Mouse (Mus musculus) intestine, embryonic 15.5 days (tissue): ENCODE data around the gene 1520401A03Rik. TPM values are rescaled to one million over a fixed set of nuclear protein-coding genes. Genes with fewer than 3 reads are reported as not detected.

Experiments used
- ATAC-seq: fragments of 200-750 bp; cut with Nextera tagmentation; 2 replicates; pipeline ENCODE4 v1.8.0; 2017; ENCODE audit warnings: moderate TSS enrichment, moderate library complexity
- H3K27ac ChIP-seq: fragments of 300-500 bp; sonication (generic); 2 replicates; pipeline ENCODE4 v1.5.1; 2015; ENCODE audit warnings: mild to moderate bottlenecking, inconsistent platforms
- H3K27me3 ChIP-seq: fragments of 300-500 bp; sonication (generic); replicated peaks from 2 replicates; pipeline ENCODE4 v1.6.1; 2015; ENCODE audit warnings: inconsistent platforms
- H3K36me3 ChIP-seq: fragments of 300-500 bp; sonication (generic); 2 replicates; pipeline ENCODE4 v1.6.1; 2015; ENCODE audit warnings: inconsistent platforms
- H3K4me1 ChIP-seq: fragments of 300-500 bp; sonication (generic); replicated peaks from 2 replicates; pipeline ENCODE4 v1.6.1; 2015; ENCODE audit warnings: inconsistent platforms
- H3K4me2 ChIP-seq: fragments of 300-500 bp; sonication (generic); replicated peaks from 2 replicates; pipeline ENCODE4 v1.6.1; 2015; ENCODE audit warnings: mild to moderate bottlenecking, inconsistent platforms
- H3K4me3 ChIP-seq: fragments of 300-500 bp; sonication (generic); replicated peaks from 2 replicates; pipeline ENCODE4 v1.5.1; 2015; ENCODE audit warnings: inconsistent platforms
- H3K9ac ChIP-seq: fragments of 300-500 bp; sonication (generic); 2 replicates; pipeline ENCODE4 v1.6.1; 2015; ENCODE audit warnings: inconsistent platforms
- H3K9me3 ChIP-seq: fragments of 300-500 bp; sonication (generic); 2 replicates; pipeline ENCODE4 v1.6.1; 2016; ENCODE audit warnings: inconsistent platforms
- WGBS: fragments of 180-500 bp; shearing (Covaris S2); methylation state at CpG from one replicate; pipeline ENCODE4 v1.1.7; 2015; 5-methylcytosine and 5-hydroxymethylcytosine counted together
- polyA plus RNA-seq: library from polyadenylated mRNA; unstranded; fragments of >200 nt; fragmentation: Nextera tagmentation; extraction: Ambion mirVana; gene quantifications from 2 replicates; pipeline ENCODE4 v1.2.1, GENCODE M21; 2015

1520401A03Rik gene
- polyA plus RNA-seq, 1 experiment from 2014 or later: not detected

DNA sequence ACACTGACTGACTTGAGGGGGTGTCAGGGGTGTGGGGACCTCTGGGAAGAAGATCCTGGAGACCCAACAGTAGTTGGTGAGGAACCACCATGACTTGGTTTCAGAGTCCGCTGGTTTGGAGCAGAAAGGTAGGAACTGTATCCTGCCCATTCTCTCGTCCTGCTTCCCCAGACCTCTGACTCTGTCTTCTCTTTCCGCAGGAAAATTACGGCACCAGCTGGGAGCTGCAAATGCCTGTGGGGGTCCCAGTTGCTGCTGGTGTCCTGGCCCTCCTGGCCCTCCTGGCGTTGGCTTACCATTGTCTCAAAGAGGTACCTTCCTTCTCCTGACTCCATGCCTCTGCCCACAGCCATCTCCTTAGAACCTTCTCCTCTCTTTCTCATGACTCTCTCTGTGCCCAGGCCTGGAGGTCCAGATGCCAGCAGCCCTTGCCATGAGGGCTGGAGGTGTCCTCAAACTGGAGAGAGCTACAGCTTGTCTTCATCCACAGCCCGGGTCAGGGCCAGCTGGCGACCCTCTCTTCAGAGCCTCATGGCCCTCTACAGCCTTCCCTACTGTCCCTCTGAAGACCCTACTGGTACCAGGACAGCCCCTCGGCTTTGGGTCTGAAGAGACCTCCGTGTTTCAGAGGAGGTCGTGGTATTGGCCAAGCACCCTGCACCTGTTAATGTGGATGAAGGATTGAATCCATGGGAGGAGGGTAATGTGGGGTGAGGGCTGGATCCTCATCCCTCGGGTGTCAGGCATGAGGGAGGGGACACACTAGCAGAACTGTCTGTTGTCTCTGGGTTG, 27.0 kb upstream of the 1520401A03Rik start:
- WGBS: 83% methylated on average over 11 of the region's 11 CpGs
- peak overlapping the region; percentile 21; the same call in 1 of the 2 replicates for H3K9ac ChIP-seq

DNA sequence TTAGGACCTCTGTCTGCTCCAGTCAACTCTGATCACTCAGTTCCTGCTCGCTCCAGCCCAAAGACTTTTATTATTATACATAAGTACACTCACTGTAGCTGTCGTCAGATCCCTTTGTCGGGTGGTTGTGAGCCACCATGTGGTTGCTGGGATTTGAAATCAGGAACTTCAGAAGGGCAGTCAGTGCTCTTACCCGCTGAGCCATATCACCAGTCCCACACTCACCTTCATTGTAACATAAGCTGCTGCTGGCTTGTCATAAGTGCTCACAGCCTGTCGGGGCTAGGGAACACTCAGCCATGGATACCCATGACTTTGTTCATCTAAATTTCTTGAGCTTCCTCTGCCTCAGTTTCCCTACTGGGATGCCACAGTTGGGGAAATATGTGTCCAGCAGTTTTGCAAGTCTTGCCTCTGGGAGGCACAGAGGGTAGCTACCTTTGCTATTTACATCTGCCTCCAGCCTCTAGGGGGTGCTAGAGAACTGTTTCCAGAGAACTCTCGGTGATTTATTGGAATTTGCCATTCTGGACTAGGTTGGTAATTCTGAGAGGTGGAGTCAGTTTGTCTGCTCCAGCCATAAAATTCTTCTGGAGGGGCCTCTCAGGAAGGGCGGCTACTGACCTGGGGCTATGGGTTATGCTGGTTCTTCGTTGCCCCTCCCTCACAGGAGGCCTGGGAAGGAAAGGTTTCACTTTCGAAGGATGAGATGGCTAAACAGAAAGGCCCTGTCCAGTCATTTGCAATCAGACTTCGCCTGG, 26.2 kb upstream of the 1520401A03Rik start:
- Histone ChIP-seq H3K4me2 (peak overlapping the region; percentile 39), H3K9ac (no peak overlapping the region), H3K4me1 (peaks cover 19% of the 10 kb centered on the region)

More for the DNA sequence above, 27.0 kb upstream of the 1520401A03Rik start:
- ATAC-seq: no peak
- peaks cover 10% of the 10 kb centered on the region; the same call in 1 of the 2 replicates for H3K36me3 ChIP-seq
- H3K4me1 ChIP-seq: peaks cover 18% of the 10 kb centered on the region
- H3K9me3 ChIP-seq: no peaks in the 10 kb centered on the region
- H3K4me3 ChIP-seq: 0 out of 2 replicates have a peak overlapping the region, but pooled peaks have one; percentile 2
- peaks cover 21% of the 10 kb centered on the region for H3K27me3 ChIP-seq
- peak overlapping the region; percentile 39 for H3K4me2 ChIP-seq
- no peak overlapping the region for H3K27ac ChIP-seq

DNA sequence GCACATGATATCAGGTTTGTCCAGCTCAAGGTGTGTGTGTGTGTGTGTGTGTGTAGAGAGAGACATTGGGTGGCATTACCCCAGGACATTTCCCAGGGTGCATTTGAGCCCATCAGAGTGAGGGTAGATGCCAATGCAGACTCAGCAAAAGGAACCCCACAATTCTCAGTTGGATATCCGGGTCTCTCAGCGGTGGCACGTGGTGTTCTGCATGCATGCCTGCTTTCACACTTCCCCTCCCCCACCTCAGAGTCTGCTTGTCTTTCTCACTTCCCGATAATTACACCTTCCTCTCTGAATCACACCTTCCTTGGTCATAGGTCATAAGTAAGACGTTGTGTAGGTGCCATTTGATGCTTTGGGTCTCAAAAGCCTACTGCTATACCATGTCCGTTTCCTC, 25.4 kb upstream of the 1520401A03Rik start:
- no peak overlapping the region for H3K4me2 ChIP-seq
- WGBS: 27% methylated on average over 6 of the region's 6 CpGs
- H3K9me3 ChIP-seq: no peaks in the 10 kb centered on the region
- H3K36me3 ChIP-seq: peaks cover 4% of the 10 kb centered on the region; the same call in 1 of the 2 replicates
- peaks cover 19% of the 10 kb centered on the region for H3K4me1 ChIP-seq
- no peak overlapping the region for H3K4me3 ChIP-seq
- H3K27me3 ChIP-seq: peaks cover 35% of the 10 kb centered on the region
- no peak overlapping the region for H3K27ac ChIP-seq
- ATAC-seq: no peak
- no peak overlapping the region for H3K9ac ChIP-seq

More for the DNA sequence above, 26.2 kb upstream of the 1520401A03Rik start:
- no peak overlapping the region for H3K27ac ChIP-seq
- peak; percentile 78 for ATAC-seq
- peaks cover 28% of the 10 kb centered on the region for H3K27me3 ChIP-seq
- H3K4me3 ChIP-seq: 0 out of 2 replicates have a peak overlapping the region, but pooled peaks have one; percentile 2
- H3K9me3 ChIP-seq: no peaks in the 10 kb centered on the region
- peaks cover 10% of the 10 kb centered on the region; the same call in 1 of the 2 replicates for H3K36me3 ChIP-seq
- 27% methylated on average over 10 of the region's 10 CpGs for WGBS

DNA sequence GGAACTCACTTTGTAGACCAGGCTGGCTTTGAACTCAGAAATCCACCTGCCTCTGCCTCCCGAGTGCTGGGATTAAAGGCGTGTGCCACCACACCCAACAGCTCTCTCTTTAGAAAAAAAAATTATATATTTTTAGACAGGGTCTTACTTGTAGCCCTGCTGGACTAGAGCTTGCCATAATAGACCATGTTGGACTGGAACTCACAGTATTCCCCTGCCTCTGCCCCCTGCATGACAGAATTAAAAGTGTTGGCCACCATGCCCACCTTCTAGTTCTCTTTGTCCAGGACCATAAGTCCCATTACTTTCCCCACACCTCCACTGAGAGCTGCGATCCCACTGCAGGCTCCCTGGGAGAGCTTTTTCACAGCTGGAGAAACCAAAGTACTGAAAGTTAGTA, 24.9 kb upstream of the 1520401A03Rik start:
- H3K4me3 ChIP-seq: no peak overlapping the region
- H3K27me3 ChIP-seq: peaks cover 41% of the 10 kb centered on the region

DNA sequence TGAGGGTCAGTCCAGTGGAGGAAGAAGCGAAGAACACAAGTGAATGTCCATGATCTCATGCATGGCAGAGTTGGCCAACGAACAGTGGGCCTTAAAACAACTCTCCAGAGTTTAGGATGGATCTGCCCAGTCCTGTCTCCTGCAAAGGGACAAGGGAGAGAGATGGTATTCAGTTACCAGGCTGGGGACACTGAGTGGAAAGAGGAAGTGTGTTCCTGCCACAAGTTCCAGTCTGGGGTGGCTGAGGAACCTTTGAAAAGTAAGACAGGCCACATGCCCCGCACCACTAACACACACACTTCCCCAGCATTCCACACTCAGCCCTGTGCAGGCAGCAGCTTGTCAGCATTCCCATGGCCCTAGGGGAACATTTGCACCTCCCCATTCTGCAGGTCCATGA, 24.2 kb upstream of the 1520401A03Rik start:
- H3K9ac ChIP-seq: no peak overlapping the region
- ATAC-seq: no peak
- H3K4me1 ChIP-seq: peaks cover 27% of the 10 kb centered on the region
- no peak overlapping the region for H3K4me2 ChIP-seq
- H3K36me3 ChIP-seq: no peaks in the 10 kb centered on the region
- H3K27ac ChIP-seq: no peak overlapping the region
- no peaks in the 10 kb centered on the region for H3K9me3 ChIP-seq
- H3K27me3 ChIP-seq: peaks cover 48% of the 10 kb centered on the region
- H3K4me3 ChIP-seq: no peak overlapping the region
- WGBS: 83% methylated on average over 3 of the region's 3 CpGs

More for the DNA sequence above, 24.9 kb upstream of the 1520401A03Rik start:
- Histone ChIP-seq H3K27ac (no peak overlapping the region), H3K4me2 (no peak overlapping the region), H3K4me1 (peaks cover 20% of the 10 kb centered on the region), H3K9me3 (no peaks in the 10 kb centered on the region), H3K9ac (no peak overlapping the region), H3K36me3 (no peaks in the 10 kb centered on the region)
- WGBS: 79% methylated on average over 3 of the region's 3 CpGs
- ATAC-seq: no peak

DNA sequence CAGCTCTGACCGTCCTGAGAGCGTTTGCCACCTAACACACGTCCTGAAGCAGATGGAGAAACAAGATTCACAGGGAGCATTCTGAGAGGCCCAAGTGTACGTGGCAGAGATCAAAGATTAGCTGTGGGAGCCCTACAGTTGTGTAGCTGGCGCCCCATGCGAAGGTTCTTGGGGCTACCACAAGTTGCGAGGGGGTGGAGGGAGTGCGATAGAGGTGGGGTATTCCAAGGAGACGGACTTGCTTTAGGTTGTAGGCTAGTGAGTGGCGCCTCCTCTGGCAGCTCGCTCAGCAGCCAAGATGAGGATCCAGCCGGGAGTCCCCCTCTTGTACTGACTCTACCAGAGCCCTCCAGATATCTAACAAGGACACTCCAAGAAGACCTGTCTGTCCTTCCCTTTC, 23.7 kb upstream of the 1520401A03Rik start:
- H3K4me1 ChIP-seq: peaks cover 29% of the 10 kb centered on the region
- no peak overlapping the region for H3K27ac ChIP-seq
- no peaks in the 10 kb centered on the region for H3K36me3 ChIP-seq
- no peak overlapping the region for H3K4me3 ChIP-seq
- peaks cover 53% of the 10 kb centered on the region for H3K27me3 ChIP-seq
- no peak overlapping the region for H3K9ac ChIP-seq
- H3K4me2 ChIP-seq: peak overlapping the region; percentile 79
- ATAC-seq: no peak
- 10% methylated on average over 12 of the region's 12 CpGs for WGBS
- no peaks in the 10 kb centered on the region for H3K9me3 ChIP-seq

DNA sequence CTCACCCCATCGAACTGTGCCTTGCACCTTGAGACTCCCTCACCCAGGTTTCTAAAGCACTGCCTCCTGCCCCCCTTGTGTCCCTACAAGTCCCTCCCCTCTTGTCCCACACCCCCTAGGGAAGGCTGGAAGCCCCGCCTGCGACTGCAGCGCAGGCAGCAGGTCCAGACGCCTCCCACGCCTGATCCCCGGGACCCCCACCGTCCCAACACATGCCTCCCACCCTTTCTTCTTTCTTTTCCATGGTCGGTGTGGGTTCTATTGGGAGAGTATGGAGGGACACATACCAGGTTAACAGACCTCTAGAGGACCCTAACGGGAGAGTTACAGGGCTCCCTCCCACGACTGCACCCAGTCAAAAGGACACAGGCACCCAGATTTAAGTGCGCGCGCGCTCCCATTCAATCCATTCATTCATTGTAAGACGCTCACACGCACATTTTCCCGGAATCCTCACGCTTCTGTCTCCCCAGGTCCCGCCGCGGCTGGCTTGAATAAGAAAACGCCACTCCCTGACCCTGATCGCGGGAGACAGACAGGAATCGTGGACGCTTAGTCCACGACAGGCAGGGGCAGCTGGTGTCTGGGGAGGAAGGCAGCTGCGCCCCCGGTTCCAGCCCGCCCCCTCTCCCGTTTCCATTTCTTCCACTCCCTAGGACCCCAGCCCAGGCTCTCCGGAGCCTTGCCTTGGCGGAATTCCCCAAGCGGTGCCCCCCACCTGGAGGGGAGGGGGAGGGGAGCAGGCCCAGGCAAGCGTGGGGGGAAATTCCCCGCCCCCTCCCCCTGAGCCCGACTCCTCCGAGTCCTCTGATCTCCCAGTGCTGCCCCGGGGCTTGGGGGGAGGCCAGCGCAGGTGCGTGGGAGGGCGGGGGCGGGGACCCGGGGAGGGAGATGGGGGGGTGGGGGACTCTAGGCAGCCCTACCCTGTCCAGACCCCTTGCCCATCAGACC, 23.0 kb upstream of the 1520401A03Rik start, which contains the start of gene Kremen2:
Kremen2 (minus strand) TSS at position 533 of the 951 bp plus-strand sequence.
- Histone ChIP-seq H3K27ac (no peak within 1 kb of the TSS), H3K36me3 (no peaks in the 10 kb centered on the region), H3K9ac (peak within 1 kb of the TSS; percentile 34; the same call in 1 of the 2 replicates), H3K9me3 (no peaks in the 10 kb centered on the region), H3K27me3 (peaks cover 60% of the 10 kb centered on the region), H3K4me1 (peaks cover 33% of the 10 kb centered on the region), H3K4me3 (peak within 1 kb of the TSS; percentile 30), H3K4me2 (peak within 1 kb of the TSS; percentile 79)
- no peak for ATAC-seq
- 1% methylated on average over 40 of the region's 45 CpGs for WGBS

DNA sequence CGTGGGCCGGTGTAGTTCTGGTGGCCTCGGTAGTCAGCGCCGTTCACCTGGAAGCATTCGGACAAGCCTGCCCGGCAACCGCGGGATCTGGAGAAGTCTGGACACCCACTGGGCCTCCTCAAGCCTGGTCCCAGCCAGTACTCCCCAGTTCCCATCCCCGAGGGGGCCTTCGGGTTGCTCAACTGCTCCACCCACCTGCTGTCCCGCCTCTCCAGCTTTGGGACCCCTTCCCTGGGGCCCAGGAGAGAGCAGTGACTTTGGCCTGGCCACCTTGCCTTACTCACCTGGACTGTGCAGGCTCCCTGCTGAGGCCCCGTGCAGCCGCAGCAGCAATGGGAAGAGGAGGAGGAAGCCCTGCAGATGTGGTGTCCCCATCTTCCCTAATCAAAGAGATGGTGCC, 22.1 kb upstream of the 1520401A03Rik start:
- Histone ChIP-seq H3K27ac (no peak overlapping the region), H3K4me1 (peaks cover 38% of the 10 kb centered on the region), H3K27me3 (peaks cover 61% of the 10 kb centered on the region), H3K36me3 (no peaks in the 10 kb centered on the region), H3K4me3 (0 out of 2 replicates have a peak overlapping the region, but pooled peaks have one; percentile 30), H3K9ac (no peak overlapping the region), H3K4me2 (peak overlapping the region; percentile 79), H3K9me3 (no peaks in the 10 kb centered on the region)
- no peak for ATAC-seq
- 4% methylated on average over 14 of the region's 14 CpGs for WGBS

DNA sequence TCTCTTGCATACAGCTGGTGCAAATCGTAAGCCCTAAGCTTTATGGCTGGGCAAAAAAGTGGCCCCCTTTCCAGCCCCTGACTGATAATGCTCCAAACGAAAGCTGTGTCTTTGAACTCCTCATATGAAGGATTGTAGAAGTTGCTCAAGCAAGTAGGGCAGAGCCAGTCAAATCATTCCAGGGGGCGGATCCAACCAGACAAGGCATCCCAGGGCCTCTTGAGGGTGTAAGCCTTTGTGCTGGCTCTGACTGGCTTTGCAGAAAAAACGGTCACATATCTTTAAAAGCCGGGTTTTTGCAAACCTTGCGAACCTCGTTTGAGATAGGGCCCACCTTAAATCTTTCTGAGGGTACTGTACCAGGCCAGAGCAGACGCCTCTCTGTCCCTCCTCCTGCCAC, 21.5 kb upstream of the 1520401A03Rik start:
- Histone ChIP-seq H3K4me2 (0 out of 2 replicates have a peak overlapping the region, but pooled peaks have one; percentile 79), H3K4me1 (peaks cover 44% of the 10 kb centered on the region), H3K9me3 (no peaks in the 10 kb centered on the region), H3K27ac (no peak overlapping the region), H3K27me3 (peaks cover 61% of the 10 kb centered on the region), H3K9ac (no peak overlapping the region), H3K36me3 (no peaks in the 10 kb centered on the region), H3K4me3 (no peak overlapping the region)
- WGBS: 32% methylated on average over 8 of the region's 8 CpGs
- ATAC-seq: no peak

DNA sequence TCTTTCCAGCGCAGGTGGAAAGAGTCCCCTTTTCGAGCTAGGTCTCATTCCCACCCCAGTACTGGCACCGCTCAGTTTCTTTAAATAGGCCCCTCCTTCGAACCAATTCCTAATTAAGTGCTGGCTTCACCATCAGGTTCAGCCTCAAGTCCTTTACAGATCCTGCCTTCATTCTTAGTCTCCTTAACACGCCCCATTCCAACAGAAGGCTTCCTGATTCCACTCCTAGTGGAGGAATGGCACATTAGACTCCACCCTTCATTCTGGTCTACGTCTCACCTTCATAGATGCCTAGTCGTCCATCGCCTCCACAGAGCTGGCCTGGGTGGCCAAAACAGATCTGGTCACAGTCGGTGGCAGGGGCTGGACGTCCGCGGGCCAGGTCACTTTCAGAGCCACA, 20.4 kb upstream of the 1520401A03Rik start:
- H3K36me3 ChIP-seq: no peaks in the 10 kb centered on the region
- H3K9me3 ChIP-seq: no peaks in the 10 kb centered on the region
- no peak overlapping the region for H3K9ac ChIP-seq
- no peak for ATAC-seq
- H3K4me2 ChIP-seq: peak overlapping the region; percentile 48; the same call in 1 of the 2 replicates
- H3K4me1 ChIP-seq: peaks cover 50% of the 10 kb centered on the region
- 63% methylated on average over 12 of the region's 12 CpGs for WGBS
- H3K27me3 ChIP-seq: peaks cover 61% of the 10 kb centered on the region
- no peak overlapping the region for H3K27ac ChIP-seq
- H3K4me3 ChIP-seq: peak overlapping the region; percentile 22; the same call in 1 of the 2 replicates

DNA sequence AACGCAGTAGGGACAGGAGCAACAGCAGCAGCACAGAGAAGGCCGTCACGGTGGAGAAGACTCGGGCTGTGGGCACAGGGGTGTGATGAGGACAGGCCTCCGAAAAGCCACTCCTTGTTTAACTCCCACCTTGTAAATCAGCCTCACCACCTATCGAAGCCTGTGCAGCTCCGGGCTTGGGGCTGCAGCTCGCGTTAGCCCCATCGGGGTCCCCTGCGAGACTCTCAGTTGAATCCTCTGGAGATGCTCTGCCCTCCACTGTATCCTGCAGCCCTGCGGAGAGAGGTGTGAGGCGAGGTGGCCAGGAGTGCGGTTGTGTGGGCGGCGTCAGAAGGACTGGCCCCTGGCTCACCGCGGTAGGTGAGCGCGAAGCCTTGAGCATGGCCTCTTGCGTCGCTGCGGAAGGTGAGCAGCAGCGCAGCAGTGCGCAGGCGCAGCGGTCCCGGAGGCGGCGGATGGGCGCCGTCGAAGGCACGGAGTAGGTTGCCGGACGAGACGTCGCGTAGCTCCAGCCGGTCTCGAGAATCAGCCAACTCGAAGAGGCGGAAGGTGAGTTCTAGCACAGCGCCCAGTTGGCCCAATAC, 19.7 kb upstream of the 1520401A03Rik start:
- H3K9me3 ChIP-seq: no peaks in the 10 kb centered on the region
- peaks cover 61% of the 10 kb centered on the region for H3K27me3 ChIP-seq
- H3K27ac ChIP-seq: no peak overlapping the region
- peaks cover 50% of the 10 kb centered on the region for H3K4me1 ChIP-seq
- no peak for ATAC-seq
- H3K4me2 ChIP-seq: peak overlapping the region; percentile 48
- peak overlapping the region; percentile 22 for H3K4me3 ChIP-seq
- no peak overlapping the region for H3K9ac ChIP-seq
- no peaks in the 10 kb centered on the region for H3K36me3 ChIP-seq
- 9% methylated on average over 44 of the region's 44 CpGs for WGBS
